Mouse (Mus musculus): Measurements from ENCODE around the gene Arsg.

DNA sequence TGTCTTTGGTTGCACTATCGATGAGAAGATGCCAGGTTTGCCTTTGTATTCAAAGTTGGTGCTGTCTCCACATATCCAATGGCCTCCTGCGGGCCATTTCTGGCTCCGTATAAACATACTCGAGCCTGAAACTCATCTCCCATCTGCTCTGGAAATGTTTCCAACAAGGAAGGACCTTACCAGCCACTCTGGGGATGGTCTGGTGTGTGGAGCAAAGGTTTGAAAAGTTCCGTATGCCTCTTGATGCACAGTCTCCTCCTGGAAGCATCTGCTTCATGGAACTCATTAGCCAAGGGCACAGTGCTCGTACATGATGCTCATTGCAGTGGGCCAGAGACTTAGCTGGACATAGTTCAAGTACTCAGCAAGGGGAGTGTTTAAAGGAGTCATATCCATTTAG, 62.8 kb downstream of the Arsg start:
- TF ChIP-seq CTCF (conservative IDR thresholded peaks at IDR 0.05 in 1 of 2, IDR thresholded peaks at IDR 0.05 in 1 of 2; ENCODE audit: low read depth in 2 of 2, low read length in 2 of 2) (no peak), POLR2A (IDR thresholded peaks at IDR 0.05; ENCODE audit: low read depth, low read length) (no peak)

Data from CH12.LX (cell line).